Mouse (Mus musculus) hematopoietic stem cell, adult 5-6 weeks (primary cell): ENCODE results near the gene Kdm1b. TPM values are rescaled to one million over a fixed set of nuclear protein-coding genes. Genes with fewer than 3 reads are reported as not detected.

ENCODE experiments used
- ATAC-seq, 2 experiments: fragments of 125-278 bp in 1 of 2; replicated peaks in 1 of 2; 2 replicates each; pipeline ENCODE4 v1.8.0; 2016 to 2017; ENCODE audit warnings: inconsistent platforms in 2 of 2, mild to moderate bottlenecking in 2 of 2, moderate number of reproducible peaks in 2 of 2, low read depth in 1 of 2, moderate TSS enrichment in 1 of 2; ENCODE audit not compliant: low FRiP score in 2 of 2, poor library complexity in 2 of 2, severe bottlenecking in 2 of 2, insufficient read depth in 1 of 2, low TSS enrichment in 1 of 2
- total RNA-seq: library from RNA; stranded (forward); fragments of 172-1452, 232-1000 nt; gene quantifications from 2 replicates; pipeline ENCODE4 v1.2.3, GENCODE M21; 2017

Kdm1b gene
- total RNA-seq, result 16.0 and 18.4 TPM in 2 replicates

DNA sequence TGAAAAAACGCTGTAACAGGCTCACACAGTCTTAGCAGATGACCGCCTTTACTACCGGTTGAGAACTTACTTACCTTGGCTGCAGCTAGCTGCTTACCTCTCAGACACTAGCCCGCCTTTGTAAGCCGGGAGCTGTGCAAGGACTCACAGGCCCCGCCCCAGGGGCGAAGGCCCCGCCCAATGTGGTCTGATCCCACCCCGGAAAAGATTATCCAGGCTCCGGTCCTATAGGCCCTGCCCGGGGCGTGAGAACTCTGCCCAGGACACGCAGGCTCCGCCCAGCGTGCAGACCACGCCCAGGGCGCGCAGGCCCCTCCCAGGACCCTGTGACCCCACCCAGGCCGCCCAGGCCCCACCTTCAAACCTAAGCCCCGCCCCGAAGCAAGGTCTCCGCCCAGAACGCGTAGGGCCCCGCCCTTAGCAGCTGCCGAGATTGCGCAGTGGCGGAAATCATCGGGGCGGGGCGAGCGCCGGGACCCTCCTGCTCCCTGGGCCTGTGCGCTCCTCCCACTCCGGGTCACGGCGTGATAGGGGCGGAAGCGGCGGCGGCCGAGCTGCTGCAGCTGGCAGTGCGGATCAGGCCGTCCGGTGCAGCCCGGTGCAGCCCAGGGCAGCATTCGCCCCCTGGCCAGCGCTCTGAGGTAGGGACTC, at the start of gene Kdm1b:
Gene Kdm1b (plus strand): TSS at position 470 of the 651 bp plus-strand sequence.
- peak; percentile 89 to 94 for ATAC-seq

- ATAC-seq, result no peak
These were observed 45.9 kb upstream of the Kdm1b start for GRCm38 (mm10) chr13:46997355-46997754.

GRCm38 (mm10) chr13:46999498-46999897, 43.8 kb upstream of the Kdm1b start:
- ATAC-seq, result no peak

- ATAC-seq, result no peak
These were observed 41.7 kb upstream of the Kdm1b start for GRCm38 (mm10) chr13:47001590-47001989.

DNA sequence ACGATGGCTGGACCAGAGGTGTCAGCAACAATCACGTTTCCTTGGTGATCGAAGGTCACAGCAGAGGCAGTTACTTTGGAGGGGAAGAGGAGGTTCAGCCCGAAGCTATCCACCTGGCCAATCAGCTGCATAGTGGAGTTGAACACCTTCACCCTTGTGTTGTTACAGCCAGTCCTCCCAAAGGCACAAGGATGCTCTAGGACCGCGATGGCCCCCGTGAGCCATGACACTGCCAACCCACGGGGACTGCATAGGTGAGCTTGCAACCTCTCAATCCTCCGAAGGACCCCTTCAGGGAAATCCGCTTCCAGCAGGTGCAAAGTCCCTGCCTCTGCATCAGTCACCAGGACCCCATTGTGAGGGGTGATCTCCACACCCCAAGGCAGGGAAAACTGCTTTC, 29.6 kb upstream of the Kdm1b start:
- no peak for ATAC-seq

GRCm38 (mm10) chr13:47014334-47015194, 28.7 kb upstream of the Kdm1b start, which contains the start of gene Nhlrc1:
Gene Nhlrc1, minus strand, starts transcription at chr13:47014850.
- peak; percentile 86 for ATAC-seq

DNA sequence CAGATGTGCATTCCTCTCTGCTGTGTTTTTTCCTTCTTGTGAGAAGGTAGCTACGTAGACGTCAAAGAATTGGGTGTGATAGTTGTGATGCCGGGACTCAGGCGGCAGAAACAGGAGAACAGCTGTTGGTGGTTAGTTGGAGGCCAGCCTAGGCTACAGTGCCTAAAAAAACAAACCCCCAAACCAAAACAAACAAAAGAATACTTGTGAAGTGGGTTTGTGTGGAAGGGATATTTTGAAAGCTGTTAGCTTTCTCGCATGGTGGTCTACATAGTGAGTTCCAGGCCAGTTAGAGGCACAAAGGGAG, 28.2 kb upstream of the Kdm1b start:
- no peak for ATAC-seq

DNA sequence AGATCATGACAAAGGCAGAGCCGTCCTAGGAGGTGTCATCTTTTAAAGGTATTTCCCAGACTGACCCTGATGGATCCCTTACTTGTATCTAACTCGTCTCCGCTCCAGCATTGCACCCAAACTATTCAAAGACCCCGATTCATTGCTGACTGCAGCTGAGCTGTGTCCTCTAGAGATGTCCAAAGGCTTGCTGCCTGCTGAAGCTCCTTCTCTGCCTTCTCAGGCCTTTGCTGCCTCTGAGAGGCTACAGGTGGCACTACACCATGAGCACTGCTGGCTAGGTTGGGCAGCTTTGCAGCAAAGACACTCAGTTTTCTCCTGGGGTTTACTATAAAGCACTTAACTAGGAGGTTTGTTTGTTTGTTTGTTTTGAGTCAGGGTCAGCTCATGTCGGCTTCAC, 26.0 kb upstream of the Kdm1b start:
- ATAC-seq, result peak; percentile 67 to 73; a peak in 2 of 4 replicates

DNA sequence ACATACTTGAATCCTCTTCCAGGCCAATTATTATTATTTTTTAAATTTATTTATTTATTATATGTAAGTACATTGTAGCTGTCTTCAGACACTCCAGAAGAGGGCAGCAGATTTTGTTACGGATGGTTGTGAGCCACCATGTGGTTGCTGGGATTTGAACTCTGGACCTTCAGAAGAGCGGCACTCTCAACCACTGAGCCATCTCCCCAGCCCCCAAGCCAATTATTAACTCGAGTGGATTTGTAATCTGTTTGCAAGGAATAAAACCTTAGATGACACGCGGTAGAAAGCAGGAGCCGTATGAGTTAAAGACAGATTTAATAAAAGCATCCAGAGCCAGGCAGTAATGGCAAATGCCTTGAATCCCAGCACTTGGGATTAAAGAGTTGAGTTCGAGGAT, 23.5 kb upstream of the Kdm1b start:
- ATAC-seq, result no peak

GRCm38 (mm10) chr13:47020798-47021197, 22.5 kb upstream of the Kdm1b start:
- no peak for ATAC-seq

GRCm38 (mm10) chr13:47030376-47031107, 12.8 kb upstream of the Kdm1b start:
- no peak for ATAC-seq

- ATAC-seq, result no peak
These were observed 9.7 kb upstream of the Kdm1b start for GRCm38 (mm10) chr13:47033602-47034001.

DNA sequence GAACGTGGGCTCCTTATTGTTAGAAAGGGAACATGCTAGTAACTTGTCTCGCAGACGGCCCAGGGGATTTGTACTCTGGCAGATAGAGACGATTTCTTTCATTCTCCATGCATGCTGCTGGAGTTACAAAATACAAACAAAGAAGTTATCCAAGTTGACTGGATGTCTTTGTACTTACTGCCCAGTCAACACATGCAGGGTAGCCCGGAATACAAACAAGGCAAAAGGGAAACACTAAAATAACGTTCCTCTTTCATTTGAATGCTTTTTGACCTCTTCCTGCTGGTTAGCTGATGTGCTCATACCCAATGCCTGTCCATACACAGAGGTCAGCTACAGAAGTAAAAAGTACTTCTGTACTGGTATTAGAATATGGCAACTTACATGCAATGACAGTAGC, 5.4 kb upstream of the Kdm1b start:
- ATAC-seq, result no peak

- no peak for ATAC-seq
These were observed 3.2 kb upstream of the Kdm1b start for GRCm38 (mm10) chr13:47040061-47040460.

DNA sequence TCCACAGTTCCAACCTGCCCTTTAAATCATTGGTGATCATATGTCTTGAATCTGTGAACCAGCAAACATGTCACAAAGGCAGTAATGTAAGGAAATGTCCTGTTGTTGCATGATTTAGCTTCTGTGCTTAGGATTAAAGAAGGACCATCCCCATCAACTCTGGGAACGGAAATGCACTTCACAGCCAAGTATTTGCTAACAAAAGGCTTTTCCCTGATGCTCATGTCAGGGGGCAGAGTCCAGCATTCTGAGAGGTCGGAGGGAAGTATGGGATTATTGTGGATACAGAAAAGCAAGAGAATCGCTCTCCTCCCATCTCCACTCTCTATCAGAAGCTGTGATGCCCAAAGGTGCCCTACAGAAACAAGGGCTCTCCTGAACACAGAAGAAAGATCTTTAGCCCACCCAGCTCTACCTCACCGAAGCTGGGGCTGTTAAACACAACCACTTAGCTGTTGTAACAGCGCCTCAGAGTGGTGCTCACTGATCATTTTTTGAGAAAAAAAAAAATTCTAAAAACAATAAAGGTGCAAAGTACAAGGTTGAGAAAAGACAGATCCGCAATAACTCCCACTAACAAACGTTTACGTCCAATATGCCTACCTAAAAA, 1.2 kb upstream of the Kdm1b start:
- ATAC-seq, result no peak

- no peak for ATAC-seq
These were observed 726 bp downstream of the Kdm1b start for GRCm38 (mm10) chr13:47043833-47044616.

DNA sequence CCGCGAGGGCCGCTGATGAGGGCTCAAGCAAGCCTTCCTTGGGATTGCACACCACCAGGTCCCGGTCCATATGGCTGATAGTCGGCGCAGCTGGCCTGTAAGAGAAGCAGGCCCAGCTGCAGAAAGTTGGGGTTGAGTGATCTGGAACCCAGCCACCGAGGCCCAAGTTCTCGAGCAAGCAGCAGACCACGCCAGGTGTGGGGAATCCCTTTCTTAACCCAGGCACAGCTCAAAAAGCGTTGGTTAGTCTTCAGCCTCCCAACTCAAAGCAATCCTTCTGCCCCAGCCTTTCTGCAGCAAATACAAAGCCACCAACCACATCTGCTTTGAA, 1.3 kb downstream of the Kdm1b start, which contains the start of gene Tpmt:
Gene Tpmt (minus strand): TSS at position 121 of the 331 bp plus-strand sequence.
- ATAC-seq, result no peak
